Mouse (Mus musculus): ENCODE measurements at regions not wholly inside any gene's neighbourhood (a gene's known extent, or its start where the extent isn't known, plus 50 kb on each side); places are given as distances from the start of the nearest gene placed in this dataset.
A peak's percentile ranks its signal among the peaks of the same experiment; 100 is the strongest.

DNA sequence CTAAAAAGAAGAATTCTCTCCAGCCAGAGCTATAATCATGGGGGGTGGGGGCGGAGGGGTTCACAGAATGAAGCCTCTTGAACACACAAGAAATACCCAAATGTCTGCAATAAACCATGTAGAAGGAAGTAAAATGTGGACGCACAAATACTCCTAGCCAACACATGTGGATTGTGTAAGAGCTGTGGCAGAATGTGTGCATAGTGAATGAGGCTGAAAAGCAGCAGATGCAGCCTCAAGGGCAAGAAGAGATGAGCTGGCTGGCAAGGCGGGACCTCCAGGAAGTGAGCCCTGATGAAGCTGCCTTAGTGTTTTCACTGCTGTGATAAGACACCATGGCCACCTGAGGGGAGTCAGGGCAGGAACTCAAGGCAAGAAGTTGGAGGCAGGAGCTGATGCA is 53.3 kb upstream of the Arhgap28 start:
- no peak for ATAC-seq (ENCODE audit: low TSS enrichment)

- ATAC-seq (ENCODE audit: low TSS enrichment) = no peak
Measured at GRCm38 (mm10) chr17:68060455-68060854, 56.5 kb upstream of the Arhgap28 start.

GRCm38 (mm10) chr17:68065751-68066150 is 61.8 kb upstream of the Arhgap28 start:
- no peak for ATAC-seq (ENCODE audit: low TSS enrichment)

GRCm38 (mm10) chr17:68066204-68066603 is 62.3 kb upstream of the Arhgap28 start:
- no peak for ATAC-seq (ENCODE audit: low TSS enrichment)

- no peak for ATAC-seq (ENCODE audit: low TSS enrichment)
Measured at GRCm38 (mm10) chr17:68069008-68069407, 65.1 kb upstream of the Arhgap28 start.

- ATAC-seq (ENCODE audit: low TSS enrichment) = no peak
Measured at GRCm38 (mm10) chr17:68069484-68069883, 65.6 kb upstream of the Arhgap28 start.

- no peak for ATAC-seq (ENCODE audit: low TSS enrichment)
Measured at GRCm38 (mm10) chr17:68071472-68071871, 67.6 kb upstream of the Arhgap28 start.

GRCm38 (mm10) chr17:68075712-68076111 is 71.8 kb upstream of the Arhgap28 start:
- ATAC-seq (ENCODE audit: low TSS enrichment) = peak; percentile 62; the same call in 1 of the 2 replicates

GRCm38 (mm10) chr17:68078709-68079108 is 74.8 kb upstream of the Arhgap28 start:
- peak; percentile 64 for ATAC-seq (ENCODE audit: low TSS enrichment)

GRCm38 (mm10) chr17:68084446-68084845 is 80.5 kb upstream of the Arhgap28 start:
- ATAC-seq (ENCODE audit: low TSS enrichment) = no peak

GRCm38 (mm10) chr17:68087149-68087548 is 83.2 kb upstream of the Arhgap28 start:
- no peak for ATAC-seq (ENCODE audit: low TSS enrichment)

DNA sequence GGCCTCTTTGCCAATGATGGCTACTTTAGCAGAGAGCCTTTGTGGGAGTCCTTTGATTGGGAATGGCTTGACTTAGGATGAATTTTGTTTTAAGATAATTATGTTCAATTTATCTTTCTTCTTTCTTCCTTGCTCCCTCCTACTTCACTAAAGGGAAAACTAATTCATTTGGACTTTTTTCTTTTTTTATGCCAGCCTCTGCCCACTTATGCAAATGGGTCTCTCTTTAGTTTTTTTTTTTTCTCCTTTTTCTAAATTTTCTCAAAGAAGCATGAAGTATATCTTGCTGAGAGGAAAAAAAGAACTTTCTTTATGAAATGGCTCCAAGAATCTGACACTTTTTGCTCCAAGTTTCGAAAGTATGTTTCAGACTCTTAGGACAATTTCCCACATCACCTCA is 85.3 kb upstream of the Arhgap28 start:
- peak; percentile 91 for ATAC-seq (ENCODE audit: low TSS enrichment)

DNA sequence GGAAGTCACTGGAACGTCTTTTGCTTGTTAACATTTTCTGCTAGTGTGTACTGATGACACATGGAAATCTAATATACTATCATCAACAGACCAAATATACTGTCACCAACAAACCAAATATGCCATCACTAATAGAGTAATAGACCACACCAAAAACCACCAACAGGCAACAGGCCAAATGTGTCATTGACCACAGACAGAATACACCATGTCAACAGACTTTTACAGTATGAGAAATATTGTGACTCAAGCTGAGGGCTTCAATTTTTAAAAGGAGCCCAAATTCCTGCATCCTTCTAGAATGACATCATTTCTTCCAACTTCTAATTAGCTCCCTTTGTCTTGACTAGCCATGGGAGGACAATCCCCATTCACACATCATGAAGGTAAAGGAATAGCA is 85.9 kb upstream of the Arhgap28 start:
- ATAC-seq (ENCODE audit: low TSS enrichment) = no peak

DNA sequence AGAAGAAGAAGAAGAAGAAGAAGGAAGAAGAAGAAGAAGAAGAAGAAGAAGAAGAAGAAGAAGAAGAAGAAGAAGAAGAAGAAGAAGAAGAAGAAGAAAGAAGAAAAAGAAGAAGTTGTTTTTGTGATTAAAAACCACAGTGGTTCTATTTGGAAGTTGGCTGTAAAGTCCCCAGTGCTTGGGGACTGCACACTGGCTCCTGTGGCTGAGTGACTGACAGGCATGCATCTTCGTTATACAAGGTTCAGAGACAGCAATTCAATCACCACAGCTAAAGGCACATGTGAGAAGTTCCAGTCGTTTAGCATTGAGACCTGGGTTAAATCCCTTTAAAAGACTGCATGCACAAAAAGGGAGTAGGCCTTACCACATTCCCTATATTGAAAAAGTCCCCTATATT is 93.1 kb upstream of the Arhgap28 start:
- ATAC-seq (ENCODE audit: low TSS enrichment) = no peak

DNA sequence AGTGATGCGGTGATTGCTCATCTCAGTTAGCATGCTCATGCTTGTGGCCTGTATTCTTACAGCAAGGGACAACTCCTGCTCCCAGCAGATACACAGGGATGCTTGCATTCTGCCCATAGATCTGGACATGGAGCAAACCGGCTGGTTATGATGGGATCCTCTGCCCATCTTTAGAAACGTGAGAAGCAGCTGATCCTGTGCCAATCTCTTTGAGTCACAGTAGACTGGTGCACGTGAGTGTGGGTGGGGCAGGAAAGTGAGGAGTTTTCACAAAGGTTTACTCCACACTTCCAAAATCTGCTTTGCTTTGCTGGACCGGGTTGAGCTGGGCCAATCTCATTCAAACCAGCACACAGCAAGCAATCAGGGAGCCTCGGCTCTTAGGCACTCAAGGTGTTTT is 93.5 kb upstream of the Arhgap28 start:
- peak; percentile 44; the same call in 1 of the 2 replicates for ATAC-seq (ENCODE audit: low TSS enrichment)

- ATAC-seq (ENCODE audit: low TSS enrichment) = no peak
Measured at GRCm38 (mm10) chr17:68100093-68100492, 96.2 kb upstream of the Arhgap28 start.

GRCm38 (mm10) chr17:68103346-68103745 is 99.4 kb upstream of the Arhgap28 start:
- no peak for ATAC-seq (ENCODE audit: low TSS enrichment)

DNA sequence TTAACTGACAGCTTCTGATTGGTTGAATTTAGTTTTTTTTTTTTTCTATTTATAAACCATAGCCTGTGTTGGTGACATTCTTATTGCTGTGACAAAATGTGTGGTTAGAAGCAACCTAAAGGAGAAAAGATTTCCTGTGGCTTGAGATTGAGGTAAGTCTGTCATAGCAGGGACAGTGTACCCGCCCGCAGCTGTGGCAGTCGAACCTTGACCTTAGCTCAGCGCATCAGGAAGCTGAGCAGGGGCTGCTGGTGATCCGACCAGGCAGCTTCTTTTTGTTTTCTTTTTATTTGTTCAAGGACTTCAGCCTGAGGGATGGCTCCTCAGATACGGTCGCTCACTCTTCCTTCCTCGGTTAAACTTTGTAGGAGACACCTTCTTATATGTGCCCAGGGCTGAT is 102.4 kb upstream of the Arhgap28 start:
- no peak for ATAC-seq (ENCODE audit: low TSS enrichment)

GRCm38 (mm10) chr17:68107875-68108274 is 104.0 kb upstream of the Arhgap28 start:
- no peak for ATAC-seq (ENCODE audit: low TSS enrichment)

DNA sequence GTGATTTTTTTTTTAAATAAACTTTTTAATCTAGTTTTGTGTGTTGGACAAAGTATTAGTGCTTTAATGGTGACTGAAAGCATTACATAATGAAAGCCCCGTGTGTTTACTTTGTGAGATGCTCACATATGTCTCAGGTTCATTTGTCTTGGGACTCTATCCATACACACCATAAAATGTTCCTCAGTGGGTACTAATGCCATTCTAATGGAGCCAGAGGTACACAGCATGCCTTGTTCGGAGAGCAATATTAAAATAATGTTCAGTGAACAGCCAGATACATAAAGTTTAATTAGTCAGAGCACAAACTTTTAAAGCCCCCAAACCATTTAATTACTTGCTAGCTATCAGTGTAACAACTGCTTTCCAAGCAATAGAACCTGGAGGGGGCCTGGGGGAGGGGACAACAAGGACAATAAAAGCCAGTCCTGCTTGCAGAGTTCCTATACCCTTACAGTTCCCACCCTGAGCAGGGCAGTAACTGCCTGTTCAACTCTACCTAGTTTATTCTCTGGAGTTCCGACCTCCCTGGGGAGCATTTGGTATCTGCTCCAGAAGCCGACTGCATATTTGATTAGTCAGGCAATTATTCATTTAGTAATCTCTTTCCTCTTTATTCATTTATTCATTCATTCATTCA is 108.0 kb upstream of the Arhgap28 start:
- ATAC-seq (ENCODE audit: low TSS enrichment) = no peak

DNA sequence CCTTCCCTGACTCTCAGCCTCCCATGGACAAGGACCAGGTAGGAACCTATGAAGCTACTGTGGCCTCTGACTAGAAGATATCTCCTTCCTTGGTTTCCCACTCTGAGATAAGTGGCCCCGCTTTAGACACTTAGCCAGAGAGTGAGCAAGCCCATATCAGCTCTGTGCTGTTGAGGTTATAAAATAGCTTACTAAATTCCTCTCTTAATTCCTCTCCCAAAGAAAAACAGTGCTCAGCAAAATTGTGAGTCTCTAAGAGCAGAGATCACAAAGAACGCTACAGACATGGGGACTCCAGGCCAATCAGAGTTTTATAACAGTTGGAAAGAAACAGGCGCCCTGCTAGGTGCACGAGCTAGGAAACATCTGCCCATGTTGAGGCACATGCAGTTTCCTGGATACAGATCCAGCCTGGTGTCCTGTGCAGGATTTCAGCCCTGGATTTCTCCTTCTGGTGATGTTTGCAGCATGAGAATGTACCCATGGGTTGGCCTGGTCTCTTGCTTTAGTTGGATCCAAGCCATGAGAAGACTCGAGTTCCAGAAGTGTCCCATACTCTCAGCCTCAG is 108.9 kb upstream of the Arhgap28 start:
- no peak for ATAC-seq (ENCODE audit: low TSS enrichment)

DNA sequence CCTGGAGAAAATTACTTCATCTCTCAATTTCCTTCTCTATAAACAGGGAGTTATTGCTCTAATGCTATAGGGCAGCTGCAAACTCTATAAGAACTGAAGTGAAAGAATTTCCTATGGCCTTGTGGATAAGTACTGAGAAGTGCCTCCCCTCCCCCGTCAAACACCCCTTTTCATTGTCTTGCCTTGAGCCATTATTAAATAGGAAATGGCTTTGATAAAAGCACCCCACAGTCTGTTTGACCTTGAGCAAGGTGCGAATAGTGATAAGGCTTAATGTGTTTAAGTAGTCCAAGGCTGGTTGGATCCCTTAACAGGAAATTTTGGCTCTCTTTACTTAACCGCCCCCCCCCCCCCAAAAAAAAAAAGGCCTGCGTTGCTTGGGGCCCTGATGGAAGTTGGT is 111.7 kb upstream of the Arhgap28 start:
- ATAC-seq (ENCODE audit: low TSS enrichment) = no peak

GRCm38 (mm10) chr17:68119055-68119698 is 115.3 kb upstream of the Arhgap28 start:
- no peak for ATAC-seq (ENCODE audit: low TSS enrichment)

All from frontal cortex, adult (tissue).